Mouse (Mus musculus) megakaryocyte, embryonic 14.5 days (primary cell): ENCODE results near the gene Il6ra. TPM values are rescaled to one million over a fixed set of nuclear protein-coding genes. Genes with fewer than 3 reads are reported as not detected.

Experiments
- H3K27me3 ChIP-seq: replicated peaks from 2 replicates; pipeline ENCODE3; 2012; ENCODE audit warnings: inconsistent platforms
- H3K36me3 ChIP-seq: replicated peaks from 2 replicates; pipeline ENCODE3; 2012; ENCODE audit warnings: low read length, inconsistent platforms, mixed read lengths
- H3K4me1 ChIP-seq: 2 replicates; pipeline ENCODE4 v1.6.1; 2012; ENCODE audit warnings: inconsistent platforms
- H3K4me3 ChIP-seq: replicated peaks from 2 replicates; pipeline ENCODE3; 2012; ENCODE audit warnings: moderate library complexity, mild to moderate bottlenecking, inconsistent platforms
- H3K9me3 ChIP-seq: 2 replicates; pipeline ENCODE4 v1.6.1; 2012; ENCODE audit warnings: inconsistent platforms
- FLI1 ChIP-seq: IDR thresholded peaks from 2 replicates; pipeline ENCODE4 v1.6.1; 2012; ENCODE audit warnings: low read length, inconsistent platforms, mixed read lengths
- GATA1 ChIP-seq: IDR thresholded peaks from 3 replicates; pipeline ENCODE4 v1.6.1; 2012; ENCODE audit warnings: mixed read lengths, low read length, inconsistent platforms, borderline replicate concordance
- polyA plus RNA-seq: library from polyadenylated mRNA; stranded (reverse); fragments of >175 nt; gene quantifications from 2 replicates; pipeline ENCODE4 v1.2.3, GENCODE M21; 2012; ENCODE audit warnings: low replicate concordance; ENCODE audit not compliant: insufficient read depth

Il6ra gene
- polyA plus RNA-seq, 1 experiment: 6.3 TPM

- Histone ChIP-seq H3K9me3 (peaks cover 10% of the 10 kb centered on the region), H3K27me3 (peaks cover 52% of the 10 kb centered on the region), H3K36me3 (peaks cover 78% of the 10 kb centered on the region), H3K4me3 (no peak overlapping the region), H3K4me1 (peaks cover 39% of the 10 kb centered on the region)
- TF ChIP-seq GATA1 (no peak), FLI1 (no peak)
Measured at GRCm38 (mm10) chr3:89878456-89878855, 34.5 kb downstream of the Il6ra start.

- H3K9me3 ChIP-seq: peaks cover 22% of the 10 kb centered on the region
- TF ChIP-seq GATA1: no peak
- TF ChIP-seq FLI1: no peak
- peaks cover 33% of the 10 kb centered on the region for H3K4me1 ChIP-seq
- peaks cover 77% of the 10 kb centered on the region for H3K36me3 ChIP-seq
- no peak overlapping the region for H3K4me3 ChIP-seq
- peaks cover 51% of the 10 kb centered on the region for H3K27me3 ChIP-seq
Measured at GRCm38 (mm10) chr3:89877129-89877528, 35.9 kb downstream of the Il6ra start.

GRCm38 (mm10) chr3:89876469-89876868 lies 36.5 kb downstream of the Il6ra start:
- no peak overlapping the region for H3K4me3 ChIP-seq
- peaks cover 22% of the 10 kb centered on the region for H3K9me3 ChIP-seq
- peaks cover 53% of the 10 kb centered on the region for H3K27me3 ChIP-seq
- peaks cover 76% of the 10 kb centered on the region for H3K36me3 ChIP-seq
- TF ChIP-seq FLI1 (no peak), GATA1 (no peak)
- peaks cover 35% of the 10 kb centered on the region for H3K4me1 ChIP-seq

GRCm38 (mm10) chr3:89875781-89876180 lies 37.2 kb downstream of the Il6ra start:
- TF ChIP-seq FLI1 (no peak), GATA1 (no peak)
- H3K4me3 ChIP-seq: no peak overlapping the region
- H3K27me3 ChIP-seq: peaks cover 60% of the 10 kb centered on the region
- H3K9me3 ChIP-seq: peaks cover 22% of the 10 kb centered on the region
- H3K4me1 ChIP-seq: peaks cover 39% of the 10 kb centered on the region
- H3K36me3 ChIP-seq: peaks cover 76% of the 10 kb centered on the region

- Histone ChIP-seq H3K36me3 (peaks cover 76% of the 10 kb centered on the region), H3K4me3 (no peak overlapping the region), H3K27me3 (peaks cover 64% of the 10 kb centered on the region), H3K4me1 (peaks cover 39% of the 10 kb centered on the region), H3K9me3 (peaks cover 22% of the 10 kb centered on the region)
- TF ChIP-seq GATA1 (no peak), FLI1 (no peak)
Measured at GRCm38 (mm10) chr3:89875021-89875420, 38.0 kb downstream of the Il6ra start.

- Histone ChIP-seq H3K4me1 (peaks cover 43% of the 10 kb centered on the region), H3K36me3 (peaks cover 76% of the 10 kb centered on the region), H3K9me3 (peaks cover 22% of the 10 kb centered on the region), H3K4me3 (no peak overlapping the region), H3K27me3 (peaks cover 69% of the 10 kb centered on the region)
- no peak for TF ChIP-seq GATA1
- no peak for TF ChIP-seq FLI1
Measured at GRCm38 (mm10) chr3:89874076-89874475, 38.9 kb downstream of the Il6ra start.

- H3K9me3 ChIP-seq: peaks cover 22% of the 10 kb centered on the region
- H3K36me3 ChIP-seq: peaks cover 65% of the 10 kb centered on the region
- H3K4me3 ChIP-seq: no peak overlapping the region
- TF ChIP-seq GATA1: no peak
- no peak for TF ChIP-seq FLI1
- peaks cover 66% of the 10 kb centered on the region for H3K27me3 ChIP-seq
- peaks cover 43% of the 10 kb centered on the region for H3K4me1 ChIP-seq
Measured at GRCm38 (mm10) chr3:89872684-89873083, 40.3 kb downstream of the Il6ra start.

- H3K27me3 ChIP-seq: peaks cover 64% of the 10 kb centered on the region
- H3K4me1 ChIP-seq: peaks cover 40% of the 10 kb centered on the region
- peaks cover 22% of the 10 kb centered on the region for H3K9me3 ChIP-seq
- H3K36me3 ChIP-seq: peaks cover 60% of the 10 kb centered on the region
- no peak for TF ChIP-seq GATA1
- TF ChIP-seq FLI1: no peak
- H3K4me3 ChIP-seq: peak overlapping the region; percentile 14
Measured at GRCm38 (mm10) chr3:89872209-89872608, 40.8 kb downstream of the Il6ra start.

GRCm38 (mm10) chr3:89871339-89871914 lies 41.6 kb downstream of the Il6ra start:
- H3K4me1 ChIP-seq: peaks cover 35% of the 10 kb centered on the region
- no peak for TF ChIP-seq FLI1
- no peak for TF ChIP-seq GATA1
- peaks cover 22% of the 10 kb centered on the region for H3K9me3 ChIP-seq
- peaks cover 52% of the 10 kb centered on the region for H3K36me3 ChIP-seq
- peaks cover 61% of the 10 kb centered on the region for H3K27me3 ChIP-seq
- no peak overlapping the region for H3K4me3 ChIP-seq

- H3K9me3 ChIP-seq: peaks cover 22% of the 10 kb centered on the region
- no peak overlapping the region for H3K4me3 ChIP-seq
- no peak for TF ChIP-seq FLI1
- no peak for TF ChIP-seq GATA1
- H3K4me1 ChIP-seq: peaks cover 28% of the 10 kb centered on the region
- peaks cover 59% of the 10 kb centered on the region for H3K27me3 ChIP-seq
- peaks cover 47% of the 10 kb centered on the region for H3K36me3 ChIP-seq
Measured at GRCm38 (mm10) chr3:89870472-89871271, 42.3 kb downstream of the Il6ra start.

GRCm38 (mm10) chr3:89869556-89869955 lies 43.4 kb downstream of the Il6ra start:
- no peak overlapping the region for H3K4me3 ChIP-seq
- H3K36me3 ChIP-seq: peaks cover 40% of the 10 kb centered on the region
- H3K4me1 ChIP-seq: peaks cover 33% of the 10 kb centered on the region
- peaks cover 20% of the 10 kb centered on the region for H3K9me3 ChIP-seq
- H3K27me3 ChIP-seq: peaks cover 62% of the 10 kb centered on the region
- no peak for TF ChIP-seq FLI1
- TF ChIP-seq GATA1: no peak
